Mouse (Mus musculus) 3134 (cell line): ENCODE data around the gene Olfr1046.
"Not testable (repeated sequence)": the region's sequence is repeated elsewhere in the genome, so short reads cannot be mapped to it uniquely, and the experiment has no call there.

Experiments
- DNase-seq: peaks from one replicate; pipeline ENCODE4 v3.0.0-alpha.2; 2011; ENCODE audit warnings: low spot score; ENCODE audit not compliant: insufficient read length; ENCODE audit errors: extremely low read depth

Gene Olfr1046

GRCm38 (mm10) chr2:86219214-86219613 lies at the start of gene Olfr1046:
Gene Olfr1046, minus strand, starts transcription at chr2:86219314.
- DNase-seq = no peak

- not testable (repeated sequence) for DNase-seq
Measured at GRCm38 (mm10) chr2:86258228-86258627, 39.1 kb upstream of the Olfr1046 start, which contains the start of gene Olfr1049. Gene Olfr1049, minus strand, starts transcription at chr2:86258328.

- no peak for DNase-seq
Measured at GRCm38 (mm10) chr2:86240189-86240588, 21.1 kb upstream of the Olfr1046 start, which contains the start of gene Olfr1048. Gene Olfr1048, minus strand, starts transcription at chr2:86240289.

- no peak for DNase-seq
Measured at GRCm38 (mm10) chr2:86231301-86231700, 12.2 kb upstream of the Olfr1046 start, which contains the start of gene Olfr1047. Gene Olfr1047, minus strand, starts transcription at chr2:86231401.

GRCm38 (mm10) chr2:86202909-86203308 lies 16.2 kb downstream of the Olfr1046 start, which contains the start of gene Olfr1045:
Gene Olfr1045, minus strand, starts transcription at chr2:86203009.
- DNase-seq = no peak

GRCm38 (mm10) chr2:86195863-86196262 lies 23.3 kb downstream of the Olfr1046 start:
- DNase-seq = no peak

GRCm38 (mm10) chr2:86185583-86185982 lies 33.5 kb downstream of the Olfr1046 start, which contains the start of gene Olfr52:
Gene Olfr52, minus strand, starts transcription at chr2:86185683.
- no peak for DNase-seq

GRCm38 (mm10) chr2:86179950-86180349 lies 39.2 kb downstream of the Olfr1046 start:
- no peak for DNase-seq

- DNase-seq = no peak
Measured at GRCm38 (mm10) chr2:86177720-86178119, 41.4 kb downstream of the Olfr1046 start, which contains the start of gene Olfr1044. Gene Olfr1044, minus strand, starts transcription at chr2:86177820.

- not testable (repeated sequence) for DNase-seq
Measured at GRCm38 (mm10) chr2:86175422-86175821, 43.7 kb downstream of the Olfr1046 start.

GRCm38 (mm10) chr2:86167422-86167821 lies 51.7 kb downstream of the Olfr1046 start, which contains the start of gene Olfr1043:
Gene Olfr1043, minus strand, starts transcription at chr2:86167522.
- DNase-seq = no peak
